In genomic region chr9:72833992-72834696, GRCm38 (mm10) we compare ENCODE assay signal across 11 mouse cellular contexts. TPM values are rescaled to one million over a fixed set of nuclear protein-coding genes. Genes with fewer than 3 reads are reported as not detected.
DNase-seq lines count a peak whose midpoint lies in the region; ATAC-seq and TF ChIP-seq lines count a peak whose summit lies in the region.
"Had no signal": no experiment of that assay in that cellular context is flagged by ENCODE, and none has a peak within 500 bp of the region (broad histone marks: within the 10 kb centered on the region; RNA-seq: fewer than 3 reads in every experiment).

No protein-coding gene starts in this region.

- no peak for TF ChIP-seq CTCF in intestine, postnatal 0 days (IDR thresholded peaks at IDR 0.05; ENCODE audit: low read depth)

- H3K4me2 ChIP-seq in heart, embryonic 13.5 days: peak overlapping the region; percentile 43
- no peak overlapping the region for H3K4me2 ChIP-seq in lung, embryonic 16.5 days (ENCODE audit: low read depth, low read length)
- no peak overlapping the region for H3K4me2 ChIP-seq in embryonic facial prominence, embryonic 12.5 days (replicated peaks)
- no peak overlapping the region for H3K4me2 ChIP-seq in intestine, postnatal 0 days (replicated peaks; ENCODE audit: low read depth)

- DNase-seq in heart, adult 8-10 months (ENCODE audit: low spot score): no peak
- DNase-seq in lung, postnatal 4 days: no peak
- DNase-seq in MN1 (ENCODE audit: low spot score): no peak
- no peak for DNase-seq in cerebellum, adult 11 months
- DNase-seq: cerebellum, adult 18-20 months; kidney, adult 18-20 months had no signal

- peak overlapping the region; percentile 71 for H3K27ac ChIP-seq in heart, embryonic 13.5 days (replicated peaks)
- no peak overlapping the region for H3K27ac ChIP-seq in lung, embryonic 16.5 days (ENCODE audit: low read length)
- H3K27ac ChIP-seq in embryonic facial prominence, embryonic 12.5 days: peak overlapping the region; percentile 30; the same call in 1 of the 2 replicates
- no peak overlapping the region for H3K27ac ChIP-seq in intestine, postnatal 0 days (ENCODE audit: low read depth, low read length)

- no peak overlapping the region for H3K4me3 ChIP-seq in heart, embryonic 13.5 days
- no peak overlapping the region for H3K4me3 ChIP-seq in lung, embryonic 16.5 days (ENCODE audit: low read length)
- H3K4me3 ChIP-seq in embryonic facial prominence, embryonic 12.5 days: no peak overlapping the region
- H3K4me3 ChIP-seq in intestine, postnatal 0 days (ENCODE audit: low read depth, low read length): no peak overlapping the region

- H3K9me3 ChIP-seq in heart, embryonic 13.5 days: no peaks in the 10 kb centered on the region
- H3K9me3 ChIP-seq in lung, embryonic 16.5 days (ENCODE audit: control insufficient read depth, low read length): no peaks in the 10 kb centered on the region
- H3K9me3 ChIP-seq in embryonic facial prominence, embryonic 12.5 days: no peaks in the 10 kb centered on the region
- no peaks in the 10 kb centered on the region for H3K9me3 ChIP-seq in intestine, postnatal 0 days (ENCODE audit: control insufficient read depth)

- 21% methylated on average over 10 of the region's 10 CpGs for WGBS in heart, embryonic 13.5 days
- 24% methylated on average over 10 of the region's 10 CpGs for WGBS in lung, embryonic 16.5 days
- WGBS in embryonic facial prominence, embryonic 12.5 days: 37% methylated on average over 10 of the region's 10 CpGs
- 28% methylated on average over 10 of the region's 10 CpGs for WGBS in intestine, postnatal 0 days

- peaks cover 46% of the 10 kb centered on the region for H3K4me1 ChIP-seq in heart, embryonic 13.5 days
- H3K4me1 ChIP-seq in lung, embryonic 16.5 days (replicated peaks; ENCODE audit: control insufficient read depth, insufficient read depth, low read length): peaks cover 10% of the 10 kb centered on the region; the same call in 1 of the 2 replicates
- peaks cover 42% of the 10 kb centered on the region for H3K4me1 ChIP-seq in embryonic facial prominence, embryonic 12.5 days
- peaks cover 3% of the 10 kb centered on the region; the same call in 1 of the 2 replicates for H3K4me1 ChIP-seq in intestine, postnatal 0 days (replicated peaks; ENCODE audit: control insufficient read depth, insufficient read depth, low read length)

- peak overlapping the region; percentile 38; the same call in 1 of the 2 replicates for H3K9ac ChIP-seq in heart, embryonic 13.5 days
- no peak overlapping the region for H3K9ac ChIP-seq in lung, embryonic 16.5 days (ENCODE audit: low read length)
- no peak overlapping the region for H3K9ac ChIP-seq in embryonic facial prominence, embryonic 12.5 days
- no peak overlapping the region for H3K9ac ChIP-seq in intestine, postnatal 0 days (ENCODE audit: low read depth, low read length)

- peak; percentile 8; the same call in 1 of the 2 replicates for ATAC-seq in heart, embryonic 13.5 days (ENCODE audit: extremely low read depth, insufficient number of reproducible peaks, low FRiP score, low TSS enrichment)
- peak; percentile 38; the same call in 1 of the 2 replicates for ATAC-seq in lung, embryonic 16.5 days (ENCODE audit: low read depth)
- no peak for ATAC-seq in embryonic facial prominence, embryonic 12.5 days (ENCODE audit: insufficient number of reproducible peaks, insufficient read depth, low FRiP score, low TSS enrichment)
- peak; percentile 77 for ATAC-seq in intestine, postnatal 0 days
- ATAC-seq: CD4-positive, CD25-positive, alpha-beta regulatory T cell, adult 4 months had no signal

- H3K27me3 ChIP-seq in heart, embryonic 13.5 days (replicated peaks): no peaks in the 10 kb centered on the region
- no peaks in the 10 kb centered on the region for H3K27me3 ChIP-seq in lung, embryonic 16.5 days (ENCODE audit: control insufficient read depth, insufficient read depth, low read depth, low read length)
- no peaks in the 10 kb centered on the region for H3K27me3 ChIP-seq in embryonic facial prominence, embryonic 12.5 days
- no peaks in the 10 kb centered on the region for H3K27me3 ChIP-seq in intestine, postnatal 0 days (replicated peaks; ENCODE audit: control insufficient read depth, insufficient read depth, low read length)

- H3K36me3 ChIP-seq in heart, embryonic 13.5 days: no peaks in the 10 kb centered on the region
- H3K36me3 ChIP-seq in lung, embryonic 16.5 days (ENCODE audit: control insufficient read depth, insufficient read depth, low read length): no peaks in the 10 kb centered on the region
- H3K36me3 ChIP-seq in embryonic facial prominence, embryonic 12.5 days: no peaks in the 10 kb centered on the region
- H3K36me3 ChIP-seq in intestine, postnatal 0 days (ENCODE audit: control insufficient read depth, insufficient read depth): no peaks in the 10 kb centered on the region

RNA-seq across cellular contexts. Expression of gene Prtg, which starts 27.5 kb away (rescaled TPM):
- polyA plus RNA-seq in heart, embryonic 13.5 days (2015; fragmentation: Nextera tagmentation; extraction: Ambion mirVana): 0.87 and 0.92 TPM in 2 replicates
- total RNA-seq in heart, adult 8-10 months (2022): under 1 TPM in 3 of 4 experiments, not detected in 1; 0.06 to 0.17 (median 0.12) TPM
- 0.34 and 0.40 TPM in 2 replicates for polyA plus RNA-seq in lung, embryonic 16.5 days (2015; fragmentation: Nextera tagmentation; extraction: Ambion mirVana)
- 1.8 and 2.1 TPM in 2 replicates for polyA plus RNA-seq in embryonic facial prominence, embryonic 12.5 days (2016; fragmentation: Nextera tagmentation; extraction: Ambion mirVana)
- 0.17 and 0.21 TPM in 2 replicates for polyA plus RNA-seq in intestine, postnatal 0 days (2015; fragmentation: Nextera tagmentation; extraction: Ambion mirVana)

Comparison
In these comparisons a context has a peak if more than half of its experiments do, and no peak if none do; other contexts are left out.
1. H3K27ac ChIP-seq: peak in heart, embryonic 13.5 days (single experiment) and embryonic facial prominence, embryonic 12.5 days (single experiment); none in lung, embryonic 16.5 days (single experiment) and intestine, postnatal 0 days (single experiment).